In the genomic region with DNA sequence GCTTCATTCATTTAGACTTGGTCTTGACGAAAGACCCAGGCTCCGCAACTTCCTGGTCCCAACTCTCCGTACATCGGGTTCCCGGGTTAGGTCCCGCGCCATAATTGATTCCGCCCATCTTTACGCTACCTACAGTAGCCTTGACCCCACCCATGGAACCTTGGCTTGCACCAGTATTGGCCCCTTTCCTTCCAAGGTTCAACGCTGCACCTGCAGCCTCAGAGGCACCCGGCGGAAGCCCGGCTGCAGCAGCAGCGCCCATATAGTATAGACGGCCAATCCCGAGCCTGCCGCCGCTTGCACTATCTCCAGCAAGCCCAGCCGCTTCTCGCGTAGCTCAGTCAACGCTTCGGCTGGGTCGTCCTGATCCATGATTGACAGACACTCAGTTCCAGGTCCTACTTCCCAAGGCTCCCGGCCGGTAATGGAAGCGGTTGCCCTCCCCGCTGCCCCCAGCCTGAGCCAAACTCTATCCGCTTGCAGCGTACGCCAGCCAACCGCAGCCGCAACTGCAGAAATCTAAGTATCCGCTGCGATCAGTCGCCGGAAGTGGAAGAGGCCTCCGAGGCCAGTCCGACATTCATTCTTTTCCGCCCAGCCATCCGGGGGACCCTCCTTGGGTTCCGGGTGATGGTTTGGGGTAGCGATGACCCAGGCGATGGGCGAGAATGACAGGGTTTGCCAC, we compare ENCODE assay signal across 1 mouse cellular context.
A peak's percentile ranks its signal among the peaks of the same experiment; 100 is the strongest.
TF ChIP-seq lines count a peak whose summit lies in the region.

No protein-coding gene starts in this region.

TF ChIP-seq in MEL, 35 proteins besides CTCF, POLR2A, EP300 and RAD21 (continued from another document):
- TF ChIP-seq HCFC1 (IDR thresholded peaks at IDR 0.05; ENCODE audit: low read depth, low read length) (peak; percentile 92), MXI1 (IDR thresholded peaks at IDR 0.05; ENCODE audit: low read depth, low read length) (peak; percentile 43; the same call in 1 of the 2 replicates), ETS1 (IDR thresholded peaks at IDR 0.05; ENCODE audit: low read depth, low read length) (peak; percentile 49; the same call in 1 of the 2 replicates), USF1 (IDR thresholded peaks at IDR 0.05; ENCODE audit: low read depth, low read length) (no peak), E2F4 (IDR thresholded peaks at IDR 0.05; ENCODE audit: borderline replicate concordance, low read depth, low read length) (no peak), MAX (IDR thresholded peaks at IDR 0.05; ENCODE audit: low read length) (no peak), CHD2 (IDR thresholded peaks at IDR 0.05; ENCODE audit: low read length) (no peak), ELF1 (IDR thresholded peaks at IDR 0.05; ENCODE audit: low read depth, low read length) (peak; percentile 80), MAZ (IDR thresholded peaks at IDR 0.05; ENCODE audit: low read depth, low read length) (peak; percentile 6; the same call in 1 of the 2 replicates), ZMIZ1 (IDR thresholded peaks at IDR 0.05; ENCODE audit: low read depth, low read length) (no peak; the same call in none of the 2 replicates), GATA1 (IDR thresholded peaks at IDR 0.05; ENCODE audit: low read depth, low read length) (peak; percentile 1; the same call in 1 of the 2 replicates), SMC3 (IDR thresholded peaks at IDR 0.05; ENCODE audit: low read depth, low read length) (no peak), UBTF (IDR thresholded peaks at IDR 0.05; ENCODE audit: borderline replicate concordance, insufficient read depth, low read depth, low read length) (0 out of 2 replicates have a peak, but pooled peaks have one; percentile 67), SIN3A (IDR thresholded peaks at IDR 0.05; ENCODE audit: low read length) (peak; percentile 81), MEF2A (IDR thresholded peaks at IDR 0.05; ENCODE audit: extremely low read depth, insufficient replicate concordance, low read depth, low read length, poor library complexity, severe bottlenecking) (no peak), NELFE (IDR thresholded peaks at IDR 0.05; ENCODE audit: low read depth, low read length) (peak; percentile 86), POLR2AphosphoS2 (IDR thresholded peaks at IDR 0.05; ENCODE audit: low read length) (peak; percentile 80), NRF1 (IDR thresholded peaks at IDR 0.05; ENCODE audit: insufficient read depth, low read depth, low read length, poor library complexity, severe bottlenecking) (peak; percentile 32; the same call in 1 of the 2 replicates)
